Mouse (Mus musculus) kidney, embryonic 15.5 days (tissue): ENCODE data around the gene Slc16a4. TPM values are rescaled to one million over a fixed set of nuclear protein-coding genes. Genes with fewer than 3 reads are reported as not detected.

ENCODE experiments used
- ATAC-seq: fragments of 200-750 bp; cut with Nextera tagmentation; replicated peaks from 2 replicates; pipeline ENCODE4 v1.8.0; 2017; ENCODE audit warnings: moderate TSS enrichment; ENCODE audit not compliant: low FRiP score
- H3K27ac ChIP-seq: fragments of 300-500 bp; sonication (generic); 2 replicates; pipeline ENCODE4 v1.5.1; 2015; ENCODE audit warnings: mild to moderate bottlenecking, inconsistent platforms
- H3K27me3 ChIP-seq: fragments of 300-500 bp; sonication (generic); 2 replicates; pipeline ENCODE4 v1.6.1; 2015; ENCODE audit warnings: inconsistent platforms
- H3K36me3 ChIP-seq: fragments of 300-500 bp; sonication (generic); 2 replicates; pipeline ENCODE4 v1.6.1; 2015; ENCODE audit warnings: inconsistent platforms
- H3K4me1 ChIP-seq: fragments of 300-500 bp; sonication (generic); 2 replicates; pipeline ENCODE4 v1.6.1; 2015; ENCODE audit warnings: inconsistent platforms
- H3K4me2 ChIP-seq: fragments of 300-500 bp; sonication (generic); 2 replicates; pipeline ENCODE4 v1.6.1; 2015; ENCODE audit warnings: moderate library complexity, mild to moderate bottlenecking, inconsistent platforms
- H3K4me3 ChIP-seq: fragments of 300-500 bp; sonication (generic); replicated peaks from 2 replicates; pipeline ENCODE4 v1.5.1; 2015; ENCODE audit warnings: mild to moderate bottlenecking, inconsistent platforms
- H3K9ac ChIP-seq: fragments of 300-500 bp; sonication (generic); 2 replicates; pipeline ENCODE4 v1.6.1; 2015; ENCODE audit warnings: mild to moderate bottlenecking, inconsistent platforms
- H3K9me3 ChIP-seq: fragments of 300-500 bp; sonication (generic); replicated peaks from 2 replicates; pipeline ENCODE4 v1.6.1; 2016; ENCODE audit warnings: inconsistent platforms
- WGBS: fragments of 180-500 bp; shearing (Covaris S2); methylation state at CpG from one replicate; pipeline ENCODE4 v1.1.7; 2015; ENCODE audit warnings: mixed read lengths; 5-methylcytosine and 5-hydroxymethylcytosine counted together
- polyA plus RNA-seq: library from polyadenylated mRNA; unstranded; fragments of >200 nt; fragmentation: Nextera tagmentation; extraction: Ambion mirVana; gene quantifications from 2 replicates; pipeline ENCODE4 v1.2.1, GENCODE M21; 2015

The Slc16a4 gene
- polyA plus RNA-seq, 1 experiment from 2014 or later: 9.8 TPM

GRCm38 (mm10) chr3:107345033-107345725 is 54.1 kb downstream of the Slc16a4 start:
- Histone ChIP-seq H3K27ac (no peak overlapping the region), H3K36me3 (no peaks in the 10 kb centered on the region), H3K4me2 (no peak overlapping the region), H3K27me3 (peaks cover 7% of the 10 kb centered on the region; the same call in 1 of the 2 replicates), H3K9ac (no peak overlapping the region), H3K9me3 (no peaks in the 10 kb centered on the region), H3K4me3 (no peak overlapping the region), H3K4me1 (no peaks in the 10 kb centered on the region)
- no peak for ATAC-seq
- WGBS: 35% methylated on average over 3 of the region's 3 CpGs

GRCm38 (mm10) chr3:107349006-107349405 is 58.0 kb downstream of the Slc16a4 start:
- Histone ChIP-seq H3K27me3 (peaks cover 32% of the 10 kb centered on the region), H3K4me3 (no peak overlapping the region), H3K9me3 (no peaks in the 10 kb centered on the region), H3K36me3 (no peaks in the 10 kb centered on the region), H3K9ac (no peak overlapping the region), H3K4me2 (no peak overlapping the region), H3K4me1 (no peaks in the 10 kb centered on the region), H3K27ac (no peak overlapping the region)
- no peak for ATAC-seq
- 84% methylated on average over 3 of the region's 3 CpGs for WGBS

DNA sequence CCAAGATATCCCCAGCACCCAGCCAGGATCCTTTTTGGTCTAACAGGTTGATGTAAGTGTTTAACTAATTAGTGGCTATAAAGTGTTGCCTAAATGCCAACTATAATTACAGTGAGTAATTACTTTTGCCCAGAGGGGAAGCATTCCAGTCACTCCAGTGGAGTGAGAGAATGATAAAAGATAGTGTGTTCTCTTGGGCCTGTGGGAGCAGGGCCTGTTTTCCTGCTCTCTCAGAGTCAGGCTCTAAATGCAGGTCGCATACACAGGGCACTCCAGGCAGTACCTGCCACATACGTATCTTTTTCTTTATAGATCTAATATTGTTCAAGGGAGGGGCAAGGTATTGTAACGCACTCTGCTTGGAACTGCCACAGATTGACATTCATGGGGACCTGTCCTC is 60.7 kb downstream of the Slc16a4 start:
- H3K4me2 ChIP-seq: no peak overlapping the region
- H3K9me3 ChIP-seq: no peaks in the 10 kb centered on the region
- no peaks in the 10 kb centered on the region for H3K36me3 ChIP-seq
- no peak overlapping the region for H3K9ac ChIP-seq
- H3K27me3 ChIP-seq: peaks cover 54% of the 10 kb centered on the region
- H3K4me3 ChIP-seq: no peak overlapping the region
- no peak overlapping the region for H3K27ac ChIP-seq
- 60% methylated on average over 3 of the region's 3 CpGs for WGBS
- no peaks in the 10 kb centered on the region; the same call in 1 of the 2 replicates for H3K4me1 ChIP-seq
- ATAC-seq: no peak

- Histone ChIP-seq H3K9me3 (no peaks in the 10 kb centered on the region), H3K27ac (no peak overlapping the region), H3K27me3 (peaks cover 64% of the 10 kb centered on the region), H3K4me3 (no peak overlapping the region), H3K36me3 (no peaks in the 10 kb centered on the region), H3K4me2 (no peak overlapping the region), H3K9ac (no peak overlapping the region), H3K4me1 (peaks cover 8% of the 10 kb centered on the region)
- 82% methylated on average over 6 of the region's 6 CpGs for WGBS
- no peak for ATAC-seq
These were observed 64.7 kb downstream of the Slc16a4 start for GRCm38 (mm10) chr3:107355618-107356260.

- Histone ChIP-seq H3K9ac (peak overlapping the region; percentile 33), H3K9me3 (no peaks in the 10 kb centered on the region), H3K4me1 (peaks cover 9% of the 10 kb centered on the region), H3K4me3 (peak overlapping the region; percentile 18; the same call in 1 of the 2 replicates), H3K36me3 (no peaks in the 10 kb centered on the region), H3K27ac (no peak overlapping the region), H3K27me3 (peaks cover 53% of the 10 kb centered on the region), H3K4me2 (peak overlapping the region; percentile 51)
- 1% methylated on average over 11 of the region's 11 CpGs for WGBS
- peak; percentile 89 for ATAC-seq
These were observed 66.0 kb downstream of the Slc16a4 start for GRCm38 (mm10) chr3:107356964-107357441.

GRCm38 (mm10) chr3:107357700-107358234 is 66.7 kb downstream of the Slc16a4 start:
- peaks cover 9% of the 10 kb centered on the region for H3K4me1 ChIP-seq
- H3K9me3 ChIP-seq: no peaks in the 10 kb centered on the region
- no peak overlapping the region for H3K4me2 ChIP-seq
- H3K4me3 ChIP-seq: no peak overlapping the region
- H3K27ac ChIP-seq: no peak overlapping the region
- 47% methylated on average over 3 of the region's 3 CpGs for WGBS
- H3K36me3 ChIP-seq: no peaks in the 10 kb centered on the region
- peaks cover 51% of the 10 kb centered on the region for H3K27me3 ChIP-seq
- no peak overlapping the region for H3K9ac ChIP-seq
- no peak for ATAC-seq

GRCm38 (mm10) chr3:107360341-107360740 is 69.3 kb downstream of the Slc16a4 start:
- Histone ChIP-seq H3K4me1 (peaks cover 9% of the 10 kb centered on the region), H3K4me2 (no peak overlapping the region), H3K36me3 (no peaks in the 10 kb centered on the region), H3K27me3 (peaks cover 41% of the 10 kb centered on the region), H3K27ac (no peak overlapping the region), H3K4me3 (no peak overlapping the region), H3K9ac (no peak overlapping the region), H3K9me3 (no peaks in the 10 kb centered on the region)
- ATAC-seq: no peak
- WGBS: 56% methylated on average over 4 of the region's 4 CpGs

Other genes starting within 250 kb of the Slc16a4 start
- gene Kcna2, start 190.1 kb upstream of the Slc16a4 start, polyA plus RNA-seq: 0.08 TPM in 2 replicates
- gene Kcna10, start 108.2 kb upstream of the Slc16a4 start, polyA plus RNA-seq: not detected in 2 replicates
- gene Cym, start 69.5 kb upstream of the Slc16a4 start, polyA plus RNA-seq: 0.17 TPM in 1 of 2 replicates, not detected in the other
- gene A630076J17Rik, start 60.6 kb upstream of the Slc16a4 start, polyA plus RNA-seq: not detected in 2 replicates
- gene Prok1, start 51.5 kb upstream of the Slc16a4 start, polyA plus RNA-seq: not detected in 2 replicates
- gene Lamtor5, start 12.4 kb upstream of the Slc16a4 start, polyA plus RNA-seq: 192 and 199 TPM in 2 replicates
- 15.6 and 17.2 TPM in 2 replicates for gene Rbm15, start 42.4 kb downstream of the Slc16a4 start, polyA plus RNA-seq
- 0.26 and 0.31 TPM in 2 replicates for gene Kcnc4, start 168.3 kb downstream of the Slc16a4 start, polyA plus RNA-seq
- gene Slc6a17, start 226.8 kb downstream of the Slc16a4 start, polyA plus RNA-seq: 3.3 and 3.6 TPM in 2 replicates